Mouse (Mus musculus): ENCODE measurements around the gene Slc45a3.

DNA sequence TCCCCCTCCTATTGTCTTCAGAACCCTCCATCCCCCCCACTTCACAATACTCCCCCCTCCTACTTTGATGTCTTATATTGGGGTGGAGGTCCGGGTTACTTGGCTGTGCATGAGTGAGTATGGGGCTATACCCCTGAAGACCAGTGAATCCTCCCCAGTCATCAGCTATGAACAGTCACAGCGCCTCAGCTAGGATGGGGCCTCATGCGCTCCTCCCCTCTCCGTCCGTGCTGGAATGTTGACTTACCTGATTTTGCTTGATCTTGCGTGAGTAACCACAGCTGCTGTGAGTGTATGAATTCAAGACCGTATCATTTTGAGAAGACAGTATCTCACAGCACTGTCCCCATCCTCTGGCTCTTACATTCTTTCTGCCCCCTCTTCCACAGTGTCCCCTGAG lies 57.1 kb downstream of the Slc45a3 start:
- TF ChIP-seq CTCF (IDR thresholded peaks at IDR 0.05; ENCODE audit: low read depth) (no peak), EP300 (IDR thresholded peaks at IDR 0.05; ENCODE audit: low read depth) (no peak)
